Mouse (Mus musculus): ENCODE results near the gene Atg16l2. TPM values are rescaled to one million over a fixed set of nuclear protein-coding genes. Genes with fewer than 3 reads are reported as not detected.

Gene Atg16l2
- polyA plus RNA-seq, 1 experiment from 2014 or later = 13.1 TPM

GRCm38 (mm10) chr7:101330841-101331173, 28.8 kb upstream of the Atg16l2 start:
- Histone ChIP-seq H3K27me3 (replicated peaks; ENCODE audit: low read depth, poor library complexity, severe bottlenecking) (no peaks in the 10 kb centered on the region), H3K4me3 (no peak overlapping the region)

DNA sequence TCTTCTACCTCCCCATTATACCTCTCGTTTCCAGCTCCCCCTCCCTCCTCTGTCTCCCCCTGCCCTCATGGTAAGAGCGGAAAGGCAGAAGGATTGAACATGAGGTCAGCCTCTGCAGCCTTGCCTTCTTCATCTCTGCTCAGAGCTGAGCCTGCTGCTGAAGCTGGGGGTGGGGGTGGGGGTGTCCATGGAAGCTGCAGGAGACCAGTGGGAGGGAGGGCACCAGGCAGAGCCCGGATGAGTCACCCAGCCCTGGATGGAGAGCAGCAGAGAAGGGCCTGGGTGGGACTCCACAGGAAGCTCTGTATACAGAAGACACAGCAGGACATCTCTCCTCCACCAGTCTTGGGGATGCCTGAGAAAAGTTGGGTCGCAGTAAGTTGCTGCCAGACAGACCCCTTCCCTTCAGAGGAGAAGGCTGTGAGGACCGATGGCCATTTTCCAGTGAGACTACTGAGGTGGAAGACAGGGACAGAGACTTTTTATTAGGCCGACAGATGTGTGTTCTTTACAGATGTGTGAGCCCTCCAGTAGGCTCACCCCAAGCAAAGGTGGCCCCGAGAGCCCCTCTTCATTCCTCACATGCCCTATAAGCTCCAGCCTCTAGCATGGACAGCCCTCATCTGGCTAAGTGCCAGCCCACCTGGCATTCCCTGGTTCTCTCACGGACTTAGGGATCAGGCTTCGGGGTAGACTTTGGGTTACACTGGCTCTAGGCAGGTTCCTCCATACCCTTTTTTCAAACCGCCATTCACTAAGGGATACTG, 28.2 kb upstream of the Atg16l2 start:
- Histone ChIP-seq H3K4me1 (peaks cover 24% of the 10 kb centered on the region), H3K9me3 (no peaks in the 10 kb centered on the region), H3K36me3 (replicated peaks) (no peaks in the 10 kb centered on the region), H3K27me3 (replicated peaks; ENCODE audit: low read depth, poor library complexity, severe bottlenecking) (0 out of 2 replicates have a peak, but pooled peaks cover 2% of the 10 kb centered on the region), H3K4me3 (no peak overlapping the region), H3K27ac (replicated peaks) (no peak overlapping the region)
- WGBS = 80% methylated on average over 10 of the region's 10 CpGs
- no peak for DNase-seq (ENCODE audit: low spot score)

More at GRCm38 (mm10) chr7:101330841-101331173, 28.8 kb upstream of the Atg16l2 start:
- WGBS = 66% methylated on average over 4 of the region's 4 CpGs
- no peak overlapping the region for H3K27ac ChIP-seq (replicated peaks)
- no peaks in the 10 kb centered on the region for H3K9me3 ChIP-seq
- H3K36me3 ChIP-seq (replicated peaks) = no peaks in the 10 kb centered on the region
- no peak for DNase-seq (ENCODE audit: low spot score)
- H3K4me1 ChIP-seq = peaks cover 24% of the 10 kb centered on the region

GRCm38 (mm10) chr7:101329606-101330005, 27.6 kb upstream of the Atg16l2 start:
- H3K27ac ChIP-seq (replicated peaks) = no peak overlapping the region; the same call in 1 of the 2 replicates
- peaks cover 25% of the 10 kb centered on the region for H3K4me1 ChIP-seq
- no peaks in the 10 kb centered on the region for H3K9me3 ChIP-seq
- no peak overlapping the region for H3K4me3 ChIP-seq
- 0 out of 2 replicates have a peak, but pooled peaks cover 3% of the 10 kb centered on the region for H3K27me3 ChIP-seq (replicated peaks; ENCODE audit: low read depth, poor library complexity, severe bottlenecking)
- no peaks in the 10 kb centered on the region for H3K36me3 ChIP-seq (replicated peaks)
- 74% methylated on average over 4 of the region's 4 CpGs for WGBS
- DNase-seq (ENCODE audit: low spot score) = no peak

- H3K36me3 ChIP-seq (replicated peaks) = no peaks in the 10 kb centered on the region
- 70% methylated on average over 4 of the region's 4 CpGs for WGBS
- no peak overlapping the region for H3K4me3 ChIP-seq
- H3K9me3 ChIP-seq = no peaks in the 10 kb centered on the region
- peaks cover 32% of the 10 kb centered on the region for H3K4me1 ChIP-seq
- no peak for DNase-seq (ENCODE audit: low spot score)
- peaks cover 9% of the 10 kb centered on the region for H3K27me3 ChIP-seq (replicated peaks; ENCODE audit: low read depth, poor library complexity, severe bottlenecking)
- H3K27ac ChIP-seq (replicated peaks) = no peak overlapping the region
Measured at GRCm38 (mm10) chr7:101328621-101329158, 26.6 kb upstream of the Atg16l2 start.

DNA sequence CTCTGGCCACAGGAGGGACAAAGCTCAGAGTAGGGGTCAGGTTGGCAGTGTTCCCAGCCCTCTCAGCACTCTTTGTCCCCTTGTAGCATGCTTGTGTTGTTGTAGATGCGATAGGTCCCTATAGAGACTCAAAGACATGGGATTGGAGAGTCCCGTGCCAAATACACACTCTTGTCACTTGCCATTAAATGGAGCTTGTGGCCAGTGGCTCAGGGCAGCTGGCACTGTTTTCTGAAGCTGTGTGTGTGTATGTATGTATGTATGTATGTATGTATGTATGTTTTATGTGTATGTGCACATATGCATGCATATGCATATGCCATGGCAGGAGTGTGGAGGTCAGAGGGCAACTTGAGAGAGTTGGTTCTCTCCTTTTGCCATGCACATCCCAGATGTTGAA, 25.7 kb upstream of the Atg16l2 start:
- 92% methylated on average over 2 of the region's 2 CpGs for WGBS
- Histone ChIP-seq H3K9me3 (no peaks in the 10 kb centered on the region), H3K36me3 (replicated peaks) (0 out of 2 replicates have a peak, but pooled peaks cover 3% of the 10 kb centered on the region), H3K4me3 (no peak overlapping the region), H3K27ac (replicated peaks) (no peak overlapping the region), H3K4me1 (peaks cover 41% of the 10 kb centered on the region), H3K27me3 (replicated peaks; ENCODE audit: low read depth, poor library complexity, severe bottlenecking) (peaks cover 18% of the 10 kb centered on the region)
- DNase-seq (ENCODE audit: low spot score) = no peak

- 64% methylated on average over 5 of the region's 5 CpGs for WGBS
- H3K27me3 ChIP-seq (replicated peaks; ENCODE audit: low read depth, poor library complexity, severe bottlenecking) = peaks cover 23% of the 10 kb centered on the region
Measured at GRCm38 (mm10) chr7:101327263-101327662, 25.2 kb upstream of the Atg16l2 start.

GRCm38 (mm10) chr7:101326006-101326405, 24.0 kb upstream of the Atg16l2 start:
- Histone ChIP-seq H3K27ac (replicated peaks) (no peak overlapping the region), H3K4me1 (peaks cover 56% of the 10 kb centered on the region), H3K27me3 (replicated peaks; ENCODE audit: low read depth, poor library complexity, severe bottlenecking) (peaks cover 34% of the 10 kb centered on the region), H3K36me3 (replicated peaks) (0 out of 2 replicates have a peak, but pooled peaks cover 3% of the 10 kb centered on the region), H3K4me3 (no peak overlapping the region), H3K9me3 (no peaks in the 10 kb centered on the region)
- 89% methylated on average over 5 of the region's 5 CpGs for WGBS
- no peak for DNase-seq (ENCODE audit: low spot score)

More at GRCm38 (mm10) chr7:101327263-101327662, 25.2 kb upstream of the Atg16l2 start:
- no peak for DNase-seq (ENCODE audit: low spot score)
- Histone ChIP-seq H3K36me3 (replicated peaks) (0 out of 2 replicates have a peak, but pooled peaks cover 3% of the 10 kb centered on the region), H3K27ac (replicated peaks) (no peak overlapping the region), H3K4me3 (no peak overlapping the region), H3K4me1 (peaks cover 46% of the 10 kb centered on the region), H3K9me3 (no peaks in the 10 kb centered on the region)

DNA sequence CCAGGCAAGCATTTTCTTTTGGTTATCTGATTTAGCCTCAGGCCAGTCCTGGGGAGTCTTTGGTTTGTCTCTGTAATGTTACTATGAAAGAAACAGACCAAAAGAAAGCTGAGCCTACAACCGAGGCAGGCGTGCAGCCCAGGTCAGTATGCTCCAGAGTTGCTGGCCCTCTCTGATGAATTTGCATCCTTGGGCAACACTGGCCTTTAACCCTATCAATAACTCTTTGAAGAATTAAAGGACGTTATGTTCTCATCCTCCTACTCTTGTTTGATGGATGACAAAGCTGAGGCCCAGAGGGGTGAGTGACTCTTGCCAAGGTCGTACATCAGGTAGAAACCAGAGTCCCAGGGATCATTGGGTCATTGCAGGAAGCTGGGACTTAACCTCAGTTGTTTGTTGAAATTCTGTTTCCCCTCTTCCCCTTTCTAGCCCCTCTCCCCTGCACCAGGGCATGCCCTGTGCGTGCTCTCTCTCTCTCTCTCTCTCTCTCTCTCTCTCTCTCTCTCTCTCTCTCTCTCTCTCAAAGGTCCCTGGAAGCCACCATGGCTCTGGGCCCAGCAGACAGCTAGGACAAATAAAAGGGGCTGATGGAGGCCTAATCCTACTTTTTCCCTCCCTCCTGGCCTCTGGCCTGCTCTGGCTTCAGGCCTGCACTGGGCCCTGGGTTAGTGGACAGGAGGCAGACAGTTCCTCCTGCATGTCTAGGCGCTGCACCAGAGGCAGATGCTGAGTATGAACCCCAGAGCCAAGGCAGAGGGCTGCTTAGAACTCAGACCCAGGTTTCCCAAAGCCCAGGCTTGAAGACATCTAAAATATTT, 22.3 kb upstream of the Atg16l2 start:
- Histone ChIP-seq H3K9me3 (no peaks in the 10 kb centered on the region), H3K36me3 (replicated peaks) (0 out of 2 replicates have a peak, but pooled peaks cover 3% of the 10 kb centered on the region), H3K4me3 (no peak overlapping the region), H3K4me1 (peaks cover 50% of the 10 kb centered on the region), H3K27ac (replicated peaks) (no peak overlapping the region), H3K27me3 (replicated peaks; ENCODE audit: low read depth, poor library complexity, severe bottlenecking) (peaks cover 50% of the 10 kb centered on the region)
- DNase-seq (ENCODE audit: low spot score) = no peak
- WGBS = 68% methylated on average over 6 of the region's 6 CpGs

GRCm38 (mm10) chr7:101323141-101323594, 21.1 kb upstream of the Atg16l2 start:
- Histone ChIP-seq H3K4me3 (0 out of 2 replicates have a peak overlapping the region, but pooled peaks have one; percentile 2), H3K9me3 (no peaks in the 10 kb centered on the region), H3K4me1 (peaks cover 42% of the 10 kb centered on the region), H3K27me3 (replicated peaks; ENCODE audit: low read depth, poor library complexity, severe bottlenecking) (peaks cover 61% of the 10 kb centered on the region), H3K36me3 (replicated peaks) (0 out of 2 replicates have a peak, but pooled peaks cover 3% of the 10 kb centered on the region), H3K27ac (replicated peaks) (no peak overlapping the region)
- DNase-seq (ENCODE audit: low spot score) = no peak
- WGBS = 75% methylated on average over 4 of the region's 4 CpGs

DNA sequence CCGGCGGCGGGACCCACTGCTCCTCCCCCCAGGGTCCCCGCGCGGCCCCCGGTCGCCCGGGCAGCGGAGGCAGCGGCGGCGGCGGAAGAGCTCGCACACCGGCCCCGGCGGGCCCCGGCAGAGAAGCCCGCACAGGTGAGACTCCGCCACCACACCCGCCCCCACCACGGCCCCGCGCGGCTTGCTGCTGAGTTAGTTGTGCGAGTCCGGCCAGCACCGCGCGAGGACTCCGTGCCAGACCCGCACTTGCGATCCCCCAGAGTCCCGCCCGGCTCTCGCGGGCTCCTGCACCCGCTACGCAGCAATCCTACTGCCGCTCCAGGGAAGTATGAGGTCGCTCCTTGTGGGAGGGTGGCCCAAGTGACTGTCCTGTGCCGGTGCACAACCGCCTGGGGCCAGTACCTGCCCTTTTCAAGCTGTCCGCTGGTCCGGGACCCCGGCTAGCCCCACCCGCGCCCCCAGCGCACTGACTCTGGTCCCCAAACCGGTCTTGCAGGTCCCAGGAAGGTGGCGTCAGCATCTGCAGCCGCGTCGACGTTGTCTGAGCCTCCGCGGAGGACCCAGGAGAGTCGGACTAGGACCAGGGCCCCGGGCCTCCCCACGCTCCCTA, 19.3 kb upstream of the Atg16l2 start:
- peak; percentile 73 for DNase-seq (ENCODE audit: low spot score)
- Histone ChIP-seq H3K9me3 (no peaks in the 10 kb centered on the region), H3K36me3 (replicated peaks) (0 out of 2 replicates have a peak, but pooled peaks cover 3% of the 10 kb centered on the region), H3K4me3 (peak overlapping the region; percentile 74), H3K4me1 (peaks cover 42% of the 10 kb centered on the region), H3K27me3 (replicated peaks; ENCODE audit: low read depth, poor library complexity, severe bottlenecking) (peaks cover 68% of the 10 kb centered on the region), H3K27ac (replicated peaks) (peak overlapping the region; percentile 83)
- WGBS = under 1% methylated on average over 57 of the region's 61 CpGs

- Histone ChIP-seq H3K36me3 (replicated peaks) (0 out of 2 replicates have a peak, but pooled peaks cover 3% of the 10 kb centered on the region), H3K27ac (replicated peaks) (peak overlapping the region; percentile 83), H3K9me3 (no peaks in the 10 kb centered on the region), H3K4me1 (peaks cover 42% of the 10 kb centered on the region), H3K27me3 (replicated peaks; ENCODE audit: low read depth, poor library complexity, severe bottlenecking) (peaks cover 68% of the 10 kb centered on the region), H3K4me3 (peak overlapping the region; percentile 74)
- peak; percentile 82 for DNase-seq (ENCODE audit: low spot score)
- WGBS = 5% methylated on average over 32 of the region's 37 CpGs
Measured at GRCm38 (mm10) chr7:101320399-101321217, 18.6 kb upstream of the Atg16l2 start.

Data from embryonic facial prominence, embryonic 10.5 days (tissue).